Mouse (Mus musculus) forebrain, embryonic 16.5 days (tissue): Measurements from ENCODE around the gene Gria3. TPM values are rescaled to one million over a fixed set of nuclear protein-coding genes. Genes with fewer than 3 reads are reported as not detected.

ENCODE experiments used
- ATAC-seq: fragments of 200-750 bp; cut with Nextera tagmentation; 2 replicates; pipeline ENCODE4 v1.8.0; 2017; ENCODE audit warnings: mild to moderate bottlenecking, moderate library complexity
- H3K27ac ChIP-seq: fragments of 300-500 bp; sonication (generic); 2 replicates; pipeline ENCODE4 v1.5.1; 2014; ENCODE audit warnings: low read length, control low read depth
- H3K27me3 ChIP-seq: fragments of 300-500 bp; sonication (generic); replicated peaks from 2 replicates; pipeline ENCODE4 v1.6.1; 2014; ENCODE audit warnings: low read length; ENCODE audit not compliant: control insufficient read depth, insufficient read depth
- H3K36me3 ChIP-seq: fragments of 300-500 bp; sonication (generic); 2 replicates; pipeline ENCODE4 v1.6.1; 2014; ENCODE audit not compliant: control insufficient read depth, insufficient read depth
- H3K4me1 ChIP-seq: fragments of 300-500 bp; sonication (generic); replicated peaks from 2 replicates; pipeline ENCODE4 v1.6.1; 2014; ENCODE audit warnings: low read length; ENCODE audit not compliant: control insufficient read depth, insufficient read depth
- H3K4me2 ChIP-seq: fragments of 300-500 bp; sonication (generic); 2 replicates; pipeline ENCODE4 v1.6.1; 2014; ENCODE audit warnings: mild to moderate bottlenecking, low read length, control low read depth
- H3K4me3 ChIP-seq: fragments of 300-500 bp; sonication (generic); replicated peaks from 2 replicates; pipeline ENCODE4 v1.5.1; 2014; ENCODE audit warnings: mild to moderate bottlenecking, low read length, control low read depth
- H3K9ac ChIP-seq: fragments of 300-500 bp; sonication (generic); replicated peaks from 2 replicates; pipeline ENCODE4 v1.6.1; 2014; ENCODE audit warnings: low read depth, low read length, control low read depth
- H3K9me3 ChIP-seq: fragments of 300-500 bp; sonication (generic); 2 replicates; pipeline ENCODE4 v1.6.1; 2016; ENCODE audit warnings: low read length; ENCODE audit not compliant: control insufficient read depth
- WGBS: fragments of 180-500 bp; shearing (Covaris S2); extraction: QIAGEN DNeasy Blood & Tissue Kit; methylation state at CpG from one replicate; pipeline ENCODE4 v1.1.7; 2014; 5-methylcytosine and 5-hydroxymethylcytosine counted together
- microRNA-seq: library from miRNA; unstranded; fragments of <30 nt; microRNA quantifications from one replicate; pipeline ENCODE4, GENCODE M21; 2017
- polyA plus RNA-seq: library from polyadenylated mRNA; unstranded; fragments of >200 nt; fragmentation: Nextera tagmentation; extraction: Ambion mirVana; gene quantifications from 2 replicates; pipeline ENCODE4 v1.2.1, GENCODE M21; 2015

Gene Gria3
- polyA plus RNA-seq, 1 experiment from 2014 or later = 20.4 TPM

GRCm38 (mm10) chrX:41618396-41618795 lies 217.7 kb downstream of the Gria3 start:
- H3K4me3 ChIP-seq = no peak overlapping the region
- H3K4me2 ChIP-seq = no peak overlapping the region
- H3K9ac ChIP-seq = no peak overlapping the region
- no peak for ATAC-seq
- no peaks in the 10 kb centered on the region for H3K4me1 ChIP-seq
- no peak overlapping the region for H3K27ac ChIP-seq
- H3K9me3 ChIP-seq = no peaks in the 10 kb centered on the region
- H3K36me3 ChIP-seq = no peaks in the 10 kb centered on the region
- 88% methylated on average over 2 of the region's 2 CpGs for WGBS
- no peaks in the 10 kb centered on the region for H3K27me3 ChIP-seq

- Histone ChIP-seq H3K9ac (no peak overlapping the region), H3K9me3 (no peaks in the 10 kb centered on the region), H3K36me3 (no peaks in the 10 kb centered on the region), H3K4me3 (no peak overlapping the region), H3K4me1 (no peaks in the 10 kb centered on the region), H3K27ac (no peak overlapping the region), H3K4me2 (no peak overlapping the region), H3K27me3 (no peaks in the 10 kb centered on the region)
- no peak for ATAC-seq
- 38% methylated on average over 4 of the region's 4 CpGs for WGBS
Measured at GRCm38 (mm10) chrX:41633576-41633975, 232.9 kb downstream of the Gria3 start.

GRCm38 (mm10) chrX:41644954-41645353 lies 244.3 kb downstream of the Gria3 start:
- Histone ChIP-seq H3K4me2 (no peak overlapping the region), H3K9ac (no peak overlapping the region), H3K4me1 (no peaks in the 10 kb centered on the region), H3K4me3 (no peak overlapping the region), H3K9me3 (no peaks in the 10 kb centered on the region), H3K27me3 (no peaks in the 10 kb centered on the region), H3K36me3 (no peaks in the 10 kb centered on the region), H3K27ac (no peak overlapping the region)
- 50% methylated on average over 2 of the region's 2 CpGs for WGBS
- no peak for ATAC-seq

GRCm38 (mm10) chrX:41657791-41658190 lies 257.1 kb downstream of the Gria3 start:
- Histone ChIP-seq H3K4me3 (no peak overlapping the region), H3K27ac (no peak overlapping the region), H3K4me1 (no peaks in the 10 kb centered on the region), H3K27me3 (no peaks in the 10 kb centered on the region), H3K9ac (no peak overlapping the region), H3K36me3 (no peaks in the 10 kb centered on the region), H3K4me2 (no peak overlapping the region), H3K9me3 (no peaks in the 10 kb centered on the region)
- 44% methylated on average over 4 of the region's 4 CpGs for WGBS
- ATAC-seq = no peak

- 65% methylated on average over 2 of the region's 2 CpGs for WGBS
- H3K9me3 ChIP-seq = no peaks in the 10 kb centered on the region
- ATAC-seq = no peak
- no peaks in the 10 kb centered on the region for H3K36me3 ChIP-seq
- no peaks in the 10 kb centered on the region for H3K4me1 ChIP-seq
- H3K27me3 ChIP-seq = no peaks in the 10 kb centered on the region
- H3K4me3 ChIP-seq = no peak overlapping the region
- H3K27ac ChIP-seq = no peak overlapping the region
- no peak overlapping the region for H3K4me2 ChIP-seq
- H3K9ac ChIP-seq = no peak overlapping the region
Measured at GRCm38 (mm10) chrX:41688869-41689268, 288.2 kb downstream of the Gria3 start.

- H3K27me3 ChIP-seq = no peaks in the 10 kb centered on the region
- no peak overlapping the region for H3K4me3 ChIP-seq
- H3K9me3 ChIP-seq = no peaks in the 10 kb centered on the region
- 21% methylated on average over 1 of the region's 1 CpGs for WGBS
- H3K4me2 ChIP-seq = no peak overlapping the region
- no peak overlapping the region for H3K9ac ChIP-seq
- ATAC-seq = no peak
- H3K4me1 ChIP-seq = no peaks in the 10 kb centered on the region
- no peak overlapping the region for H3K27ac ChIP-seq
- no peaks in the 10 kb centered on the region for H3K36me3 ChIP-seq
Measured at GRCm38 (mm10) chrX:41692076-41692475, 291.4 kb downstream of the Gria3 start.

Small RNA genes within 50 kb of the gene (microRNA-seq; reads per million reads assigned to microRNA genes)
- not detected for gene Gm22413
